Mouse (Mus musculus): ENCODE data around the gene H2afv. TPM values are rescaled to one million over a fixed set of nuclear protein-coding genes. Genes with fewer than 3 reads are reported as not detected.

The H2afv gene
- polyA plus RNA-seq (2012): 37.2 and 73.5 TPM in 2 replicates

- no peak for TF ChIP-seq GATA1 (IDR thresholded peaks at IDR 0.05; ENCODE audit: low read length)
Observed at GRCm38 (mm10) chr11:6444077-6444853, at the start of gene H2afv. H2afv (minus strand) TSS chr11:6444443.

DNA sequence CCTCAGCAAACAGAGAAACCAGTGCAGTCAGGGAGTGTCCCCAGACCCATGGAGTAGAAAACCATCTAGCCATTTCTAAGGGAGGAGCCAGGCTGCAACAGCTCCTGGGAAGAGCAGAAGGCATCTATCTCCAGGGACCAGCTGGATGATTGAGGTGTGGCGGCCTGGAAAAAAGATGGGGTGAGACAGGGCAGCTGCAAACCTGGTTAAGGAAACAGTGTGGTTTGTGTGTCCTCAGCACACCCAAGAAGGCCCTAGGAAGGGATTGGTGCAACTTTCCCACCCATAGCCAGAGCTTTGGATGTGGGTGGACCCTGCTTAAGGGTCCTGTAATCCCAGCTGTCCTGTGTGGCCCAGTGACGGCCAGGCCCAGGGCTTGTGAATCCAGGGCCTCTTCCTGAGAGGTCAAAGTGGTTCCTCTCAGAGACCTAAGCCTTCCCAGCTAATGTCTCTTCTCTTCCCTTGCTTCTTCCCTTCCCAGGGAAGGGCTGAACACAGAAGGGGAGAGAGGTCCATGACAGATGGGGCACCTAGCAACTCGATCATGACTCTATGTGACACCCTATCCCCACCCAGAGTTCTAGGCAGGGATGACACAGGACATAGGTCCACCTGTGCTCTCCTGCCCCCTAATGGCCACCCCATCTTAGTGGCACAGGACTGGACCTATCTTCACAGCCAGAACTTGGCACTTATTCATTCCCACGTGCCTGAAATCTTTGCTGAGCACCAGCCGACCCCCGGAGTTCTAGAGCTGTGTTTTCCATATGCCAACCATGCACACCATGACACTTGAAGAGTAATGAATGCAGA lies 45.7 kb upstream of the H2afv start:
- no peak for TF ChIP-seq GATA1 (IDR thresholded peaks at IDR 0.05; ENCODE audit: low read length)

- TF ChIP-seq GATA1 (IDR thresholded peaks at IDR 0.05; ENCODE audit: low read length): no peak
Observed at GRCm38 (mm10) chr11:6489257-6489656, 45.0 kb upstream of the H2afv start.

DNA sequence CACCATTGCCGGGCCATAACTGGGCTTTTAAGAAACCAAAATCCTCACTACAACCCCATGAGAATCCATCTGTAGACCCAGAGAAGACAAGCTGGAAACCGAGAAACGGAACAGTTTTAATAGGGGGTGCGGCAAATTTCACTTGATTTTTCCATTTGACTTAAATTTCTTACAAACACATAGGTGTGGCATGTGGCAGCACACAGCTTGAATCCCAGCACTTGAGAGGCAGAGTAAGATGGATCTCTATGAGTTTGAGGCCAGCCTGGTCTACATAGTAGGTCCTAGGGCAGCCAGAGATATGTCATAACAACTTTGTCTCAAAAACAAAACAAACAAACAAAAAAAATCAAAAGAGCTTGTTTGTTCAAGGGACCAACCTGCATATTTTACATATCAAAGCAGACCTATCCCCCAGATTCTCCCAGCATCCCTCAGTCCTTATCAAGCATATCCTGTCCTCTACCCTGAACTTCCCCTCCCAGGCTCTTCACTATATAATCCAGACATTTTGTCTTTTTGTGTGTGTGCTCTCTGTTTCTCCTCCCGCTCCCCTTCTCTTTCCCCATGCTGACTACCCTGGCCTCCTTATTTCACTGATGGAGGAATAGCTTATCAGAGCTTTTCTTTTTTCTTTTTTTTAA lies 43.9 kb upstream of the H2afv start:
- no peak for TF ChIP-seq GATA1 (IDR thresholded peaks at IDR 0.05; ENCODE audit: low read length)

DNA sequence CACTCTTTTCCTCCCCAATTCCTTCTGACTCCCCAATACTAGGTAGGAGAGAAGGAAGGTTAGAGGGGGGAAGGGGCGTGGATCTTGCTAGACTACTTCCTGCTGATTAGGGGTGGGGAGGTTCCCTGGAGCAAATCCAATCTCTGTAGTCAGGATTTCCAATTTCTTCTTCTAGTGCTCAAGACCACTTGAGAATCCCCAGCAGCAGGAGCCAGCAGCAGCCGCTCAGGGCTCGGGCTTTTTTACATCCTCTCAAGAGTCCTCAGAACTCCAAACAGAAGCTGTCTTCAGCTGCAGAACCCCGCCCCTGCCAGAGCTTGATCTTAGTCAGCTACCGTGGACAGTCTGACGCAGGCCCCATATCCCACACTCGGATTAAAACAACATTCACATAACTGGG lies 43.3 kb upstream of the H2afv start:
- no peak for TF ChIP-seq GATA1 (IDR thresholded peaks at IDR 0.05; ENCODE audit: low read length)

GRCm38 (mm10) chr11:6486916-6487315 lies 42.7 kb upstream of the H2afv start:
- TF ChIP-seq GATA1 (IDR thresholded peaks at IDR 0.05; ENCODE audit: low read length): no peak

- no peak for TF ChIP-seq GATA1 (IDR thresholded peaks at IDR 0.05; ENCODE audit: low read length)
Observed at GRCm38 (mm10) chr11:6484244-6484959, 40.2 kb upstream of the H2afv start.

DNA sequence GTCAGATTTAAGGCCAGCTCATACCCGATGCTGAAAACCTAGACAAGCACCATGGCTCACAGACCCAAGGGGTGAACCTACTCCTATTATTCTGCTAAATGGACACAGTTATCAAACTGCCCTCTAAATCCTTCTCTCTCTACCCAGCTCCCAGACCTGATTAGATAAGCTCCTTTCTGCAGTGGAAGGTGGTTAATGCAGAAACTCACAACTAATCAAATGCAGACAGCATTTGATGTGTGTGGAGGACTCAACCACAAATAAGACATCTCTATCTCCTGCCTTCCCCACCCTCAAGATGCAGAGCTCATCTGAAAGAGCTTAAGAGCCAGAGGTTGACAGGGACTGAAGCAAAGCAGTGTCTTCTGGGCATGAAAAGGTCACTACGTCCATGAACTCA lies 38.9 kb upstream of the H2afv start:
- no peak for TF ChIP-seq GATA1 (IDR thresholded peaks at IDR 0.05; ENCODE audit: low read length)

DNA sequence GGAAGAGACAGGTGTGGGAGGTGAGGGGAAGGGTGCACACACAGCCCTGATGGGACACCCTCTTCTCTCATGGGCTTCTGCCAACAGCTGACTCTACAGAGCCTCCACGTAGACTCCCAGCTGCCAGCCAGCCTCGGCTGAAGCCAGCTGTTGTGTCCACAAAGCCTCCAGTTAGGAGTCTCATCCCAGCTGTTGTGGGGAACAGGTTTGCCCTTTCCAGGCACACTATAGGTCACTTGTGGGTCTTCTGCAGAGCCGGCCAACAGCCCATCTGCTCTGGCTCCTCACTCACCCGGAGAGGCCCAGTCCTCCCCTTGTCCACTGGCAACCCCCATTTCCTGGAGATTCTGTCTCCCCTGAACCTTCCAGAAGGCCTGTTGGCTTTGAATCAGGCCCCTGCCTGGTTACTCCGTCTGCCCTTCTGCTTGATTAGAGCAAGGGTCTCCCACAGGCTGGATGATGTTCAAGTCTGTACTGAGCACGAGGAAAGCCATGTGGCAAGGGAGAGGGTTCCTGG lies 37.5 kb upstream of the H2afv start:
- no peak for TF ChIP-seq GATA1 (IDR thresholded peaks at IDR 0.05; ENCODE audit: low read length)

GRCm38 (mm10) chr11:6480681-6481405 lies 36.6 kb upstream of the H2afv start:
- TF ChIP-seq GATA1 (IDR thresholded peaks at IDR 0.05; ENCODE audit: low read length): no peak

DNA sequence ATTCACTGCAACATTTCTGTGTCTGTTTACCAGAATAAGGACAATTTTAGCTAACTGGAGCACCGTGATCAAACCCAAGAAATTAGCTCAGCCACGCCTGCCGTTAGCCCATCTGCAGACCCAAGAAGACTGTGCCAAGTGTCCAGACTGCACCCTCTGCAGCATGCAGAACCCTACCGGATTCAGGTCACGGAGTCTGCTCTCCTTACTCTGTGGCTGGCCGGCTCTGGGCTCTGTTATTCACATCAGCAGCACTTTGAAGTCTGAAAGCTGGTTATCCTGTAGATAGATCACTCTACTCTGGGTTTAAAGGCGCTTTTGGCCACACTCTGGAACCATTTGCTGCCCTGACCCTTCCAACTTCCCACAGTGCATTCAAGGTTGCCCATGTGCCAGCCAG lies 35.9 kb upstream of the H2afv start:
- TF ChIP-seq GATA1 (IDR thresholded peaks at IDR 0.05; ENCODE audit: low read length): no peak

DNA sequence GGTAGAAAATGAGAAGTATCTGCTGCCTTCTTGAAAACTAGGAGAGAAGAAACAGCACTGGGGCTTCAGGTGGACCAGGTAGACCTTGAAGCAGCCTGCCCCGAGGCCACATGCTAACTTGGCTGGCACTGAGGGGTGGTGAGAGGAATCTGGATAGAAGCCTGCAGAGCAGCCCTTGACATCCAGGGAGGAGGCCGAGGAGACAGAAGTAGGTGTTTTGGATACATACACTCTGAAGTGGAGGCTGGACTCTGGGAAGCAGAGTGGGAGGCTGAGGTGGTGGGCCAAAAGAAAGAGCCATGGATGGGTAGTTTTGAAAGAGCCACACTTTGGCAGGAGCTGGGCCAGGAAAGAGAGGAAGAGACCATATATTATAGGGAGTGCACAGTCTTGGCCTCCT lies 35.0 kb upstream of the H2afv start:
- no peak for TF ChIP-seq GATA1 (IDR thresholded peaks at IDR 0.05; ENCODE audit: low read length)

DNA sequence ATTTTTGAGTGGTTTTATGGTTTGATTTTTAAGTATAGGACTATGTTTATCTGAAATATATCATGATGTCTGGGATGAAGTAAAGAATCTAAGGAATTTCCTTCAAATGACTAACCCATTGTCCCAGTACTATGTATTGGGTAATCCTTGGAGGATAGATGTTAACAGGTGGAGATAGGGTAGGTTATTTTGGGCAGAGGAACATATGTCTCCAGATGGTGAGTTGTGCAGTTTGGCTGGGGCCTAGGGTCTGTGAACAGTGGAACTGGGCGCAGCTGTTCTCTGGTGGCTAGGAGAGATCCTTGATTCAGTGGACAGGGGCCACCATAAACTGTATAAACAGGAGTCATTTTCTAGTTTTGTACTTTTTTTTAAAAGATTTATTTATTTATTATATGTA lies 33.1 kb upstream of the H2afv start:
- TF ChIP-seq GATA1 (IDR thresholded peaks at IDR 0.05; ENCODE audit: low read length): no peak

GRCm38 (mm10) chr11:6476876-6477275 lies 32.6 kb upstream of the H2afv start:
- TF ChIP-seq GATA1 (IDR thresholded peaks at IDR 0.05; ENCODE audit: low read length): no peak
